Mouse (Mus musculus) small intestine, adult 2 months (tissue): Measurements from ENCODE around the gene Dapk1.

Source experiments
- CTCF ChIP-seq: fragments of 200-500 bp; IDR thresholded peaks from 2 replicates; pipeline ENCODE4 v1.5.1; 2012; ENCODE audit warnings: low read depth, mild to moderate bottlenecking, control low read depth, inconsistent platforms, low read length, moderate library complexity, mixed read lengths; ENCODE audit not compliant: insufficient replicate concordance, insufficient read length; ENCODE audit errors: extremely low read depth
- POLR2A ChIP-seq: fragments of 200-500 bp; IDR thresholded peaks from 2 replicates; pipeline ENCODE4 v1.6.1; 2012; ENCODE audit warnings: low read depth, mild to moderate bottlenecking, control low read depth, inconsistent platforms, low read length, moderate library complexity

- no peak for TF ChIP-seq CTCF
- TF ChIP-seq POLR2A, result no peak
These were observed 128.8 kb downstream of the Dapk1 start for GRCm38 (mm10) chr13:60730587-60730986.
